Mouse (Mus musculus) testis, adult 2 months (tissue): ENCODE measurements around the gene Bpi. TPM values are rescaled to one million over a fixed set of nuclear protein-coding genes. Genes with fewer than 3 reads are reported as not detected.

ENCODE experiments used
- H3K27ac ChIP-seq: fragments of 200-500 bp; 2 replicates; pipeline ENCODE4 v1.5.1; 2012; ENCODE audit warnings: low read depth, low read length; ENCODE audit not compliant: control insufficient read depth, insufficient read depth
- H3K27me3 ChIP-seq: fragments of 200-500 bp; 2 replicates; pipeline ENCODE4 v1.6.1; 2012; ENCODE audit warnings: mild to moderate bottlenecking, low read length, moderate library complexity; ENCODE audit not compliant: control insufficient read depth, insufficient read depth
- H3K36me3 ChIP-seq: fragments of 200-500 bp; 2 replicates; pipeline ENCODE4 v1.6.1; 2012; ENCODE audit warnings: mild to moderate bottlenecking, low read length; ENCODE audit not compliant: control insufficient read depth, insufficient read depth
- H3K4me1 ChIP-seq: fragments of 200-500 bp; 2 replicates; pipeline ENCODE4 v1.6.1; 2012; ENCODE audit warnings: low read length; ENCODE audit not compliant: control insufficient read depth, insufficient read depth
- H3K4me3 ChIP-seq: fragments of 200-500 bp; 2 replicates; pipeline ENCODE4 v1.5.1; 2012; ENCODE audit warnings: low read depth, mild to moderate bottlenecking, low read length, moderate library complexity, mixed read lengths; ENCODE audit not compliant: control insufficient read depth
- CTCF ChIP-seq: fragments of 200-500 bp; IDR thresholded peaks from 2 replicates; pipeline ENCODE4 v1.5.1; 2012; ENCODE audit warnings: low read depth, mild to moderate bottlenecking, inconsistent platforms, low read length, moderate library complexity; ENCODE audit not compliant: control insufficient read depth, insufficient read depth, insufficient replicate concordance
- POLR2A ChIP-seq: fragments of 200-500 bp; IDR thresholded peaks from 2 replicates; pipeline ENCODE4 v1.6.1; 2012; ENCODE audit warnings: low read depth, mild to moderate bottlenecking, inconsistent platforms, low read length, moderate library complexity; ENCODE audit not compliant: control insufficient read depth
- polyA plus RNA-seq: library from polyadenylated mRNA; depleted of rRNA; stranded (reverse); fragments of >200 nt; gene quantifications from 2 replicates; pipeline ENCODE4 v1.2.3, GENCODE M21; 2012

The Bpi gene
- polyA plus RNA-seq, 1 experiment = 67.8 TPM

- H3K27ac ChIP-seq = peak overlapping the region; percentile 56
- no peaks in the 10 kb centered on the region for H3K27me3 ChIP-seq
- peaks cover 8% of the 10 kb centered on the region for H3K4me1 ChIP-seq
- H3K36me3 ChIP-seq = no peaks in the 10 kb centered on the region
- H3K4me3 ChIP-seq = no peak overlapping the region
- no peak for TF ChIP-seq POLR2A
- no peak for TF ChIP-seq CTCF
Measured at GRCm38 (mm10) chr2:158231071-158231470, 26.8 kb upstream of the Bpi start.

GRCm38 (mm10) chr2:158232414-158232813 is 25.5 kb upstream of the Bpi start:
- TF ChIP-seq CTCF (no peak), POLR2A (no peak)
- H3K27ac ChIP-seq = no peak overlapping the region
- no peaks in the 10 kb centered on the region for H3K36me3 ChIP-seq
- H3K4me3 ChIP-seq = no peak overlapping the region
- peaks cover 8% of the 10 kb centered on the region for H3K4me1 ChIP-seq
- no peaks in the 10 kb centered on the region for H3K27me3 ChIP-seq

GRCm38 (mm10) chr2:158233106-158233505 is 24.8 kb upstream of the Bpi start:
- TF ChIP-seq POLR2A = no peak
- no peak for TF ChIP-seq CTCF
- Histone ChIP-seq H3K4me3 (no peak overlapping the region), H3K27me3 (no peaks in the 10 kb centered on the region), H3K36me3 (no peaks in the 10 kb centered on the region), H3K27ac (no peak overlapping the region), H3K4me1 (peaks cover 7% of the 10 kb centered on the region)

- Histone ChIP-seq H3K27ac (no peak overlapping the region), H3K27me3 (no peaks in the 10 kb centered on the region), H3K36me3 (no peaks in the 10 kb centered on the region), H3K4me3 (no peak overlapping the region), H3K4me1 (no peaks in the 10 kb centered on the region)
- TF ChIP-seq POLR2A (no peak), CTCF (no peak)
Measured at GRCm38 (mm10) chr2:158236698-158237097, 21.2 kb upstream of the Bpi start.

GRCm38 (mm10) chr2:158238101-158238500 is 19.8 kb upstream of the Bpi start:
- Histone ChIP-seq H3K36me3 (no peaks in the 10 kb centered on the region), H3K27me3 (no peaks in the 10 kb centered on the region), H3K4me3 (no peak overlapping the region), H3K27ac (no peak overlapping the region), H3K4me1 (peaks cover 6% of the 10 kb centered on the region)
- TF ChIP-seq CTCF (no peak), POLR2A (no peak)

DNA sequence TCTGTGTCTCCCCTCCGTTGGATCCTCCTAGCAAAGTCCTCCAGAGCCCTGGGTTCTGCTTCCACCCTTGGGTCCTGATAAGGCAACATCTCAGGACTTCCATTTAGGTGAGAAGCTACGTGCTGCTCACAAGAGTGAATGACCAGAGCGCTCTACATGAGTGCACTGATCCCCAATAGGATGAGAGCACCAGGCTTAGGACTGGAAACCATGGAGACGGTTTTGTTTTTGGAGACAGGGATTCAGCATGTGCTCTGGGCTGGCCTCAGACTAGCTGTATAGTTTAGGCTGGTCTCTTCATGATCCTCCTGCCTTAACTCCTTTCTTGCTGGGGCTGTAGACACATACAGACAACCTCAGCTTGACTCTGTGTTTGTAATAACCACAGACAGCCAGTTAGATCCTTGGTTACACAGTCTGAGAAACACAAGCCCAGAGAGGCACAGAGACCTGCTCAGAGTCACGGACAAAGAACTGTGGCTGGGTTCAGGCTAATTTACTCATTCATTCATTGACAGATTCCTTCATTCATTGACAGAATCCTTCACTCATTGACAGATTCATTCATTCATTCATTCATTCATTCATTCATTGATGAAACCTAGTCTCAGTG is 16.7 kb upstream of the Bpi start:
- no peaks in the 10 kb centered on the region for H3K36me3 ChIP-seq
- H3K27ac ChIP-seq = no peak overlapping the region
- no peak overlapping the region for H3K4me3 ChIP-seq
- no peak for TF ChIP-seq POLR2A
- no peak for TF ChIP-seq CTCF
- H3K4me1 ChIP-seq = peaks cover 10% of the 10 kb centered on the region
- H3K27me3 ChIP-seq = no peaks in the 10 kb centered on the region

DNA sequence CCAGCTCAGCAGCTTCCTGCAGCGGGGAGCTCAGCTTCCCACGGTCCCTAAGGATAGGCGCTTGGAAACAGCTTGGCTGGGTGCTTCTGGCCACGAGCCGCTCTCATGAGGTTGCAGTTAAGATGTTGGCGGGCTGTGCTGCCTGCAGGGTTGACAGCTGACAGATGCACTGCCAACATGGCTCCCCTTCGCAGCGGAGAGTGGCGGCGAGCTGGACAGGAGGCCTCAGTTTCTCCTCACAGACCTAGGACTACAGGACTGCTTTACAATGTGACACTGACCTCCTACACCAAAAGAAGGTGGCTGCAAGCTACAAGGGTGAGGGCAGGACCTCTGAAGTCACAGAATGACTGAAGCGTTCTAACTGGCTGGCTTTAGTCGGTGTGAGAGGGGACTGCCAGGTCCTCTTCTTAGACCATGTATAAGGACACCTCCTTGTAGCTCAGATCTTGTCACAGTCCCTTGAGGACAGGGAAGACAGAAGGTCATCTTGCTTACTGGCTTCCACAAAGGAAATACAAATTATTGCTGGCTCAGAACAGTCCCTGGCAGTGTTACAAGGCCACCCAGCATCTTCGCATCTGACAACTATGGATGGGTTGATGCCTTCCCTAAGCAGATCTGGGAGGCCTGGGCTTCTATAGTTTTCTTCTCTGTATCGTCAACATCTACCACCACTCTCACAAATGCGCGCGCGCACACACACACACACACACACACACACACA is 15.6 kb upstream of the Bpi start:
- Histone ChIP-seq H3K27me3 (no peaks in the 10 kb centered on the region), H3K36me3 (no peaks in the 10 kb centered on the region), H3K4me1 (peaks cover 10% of the 10 kb centered on the region), H3K4me3 (no peak overlapping the region), H3K27ac (no peak overlapping the region)
- no peak for TF ChIP-seq CTCF
